Mouse (Mus musculus): Measurements from ENCODE around the gene Gm10300.

The Gm10300 gene

DNA sequence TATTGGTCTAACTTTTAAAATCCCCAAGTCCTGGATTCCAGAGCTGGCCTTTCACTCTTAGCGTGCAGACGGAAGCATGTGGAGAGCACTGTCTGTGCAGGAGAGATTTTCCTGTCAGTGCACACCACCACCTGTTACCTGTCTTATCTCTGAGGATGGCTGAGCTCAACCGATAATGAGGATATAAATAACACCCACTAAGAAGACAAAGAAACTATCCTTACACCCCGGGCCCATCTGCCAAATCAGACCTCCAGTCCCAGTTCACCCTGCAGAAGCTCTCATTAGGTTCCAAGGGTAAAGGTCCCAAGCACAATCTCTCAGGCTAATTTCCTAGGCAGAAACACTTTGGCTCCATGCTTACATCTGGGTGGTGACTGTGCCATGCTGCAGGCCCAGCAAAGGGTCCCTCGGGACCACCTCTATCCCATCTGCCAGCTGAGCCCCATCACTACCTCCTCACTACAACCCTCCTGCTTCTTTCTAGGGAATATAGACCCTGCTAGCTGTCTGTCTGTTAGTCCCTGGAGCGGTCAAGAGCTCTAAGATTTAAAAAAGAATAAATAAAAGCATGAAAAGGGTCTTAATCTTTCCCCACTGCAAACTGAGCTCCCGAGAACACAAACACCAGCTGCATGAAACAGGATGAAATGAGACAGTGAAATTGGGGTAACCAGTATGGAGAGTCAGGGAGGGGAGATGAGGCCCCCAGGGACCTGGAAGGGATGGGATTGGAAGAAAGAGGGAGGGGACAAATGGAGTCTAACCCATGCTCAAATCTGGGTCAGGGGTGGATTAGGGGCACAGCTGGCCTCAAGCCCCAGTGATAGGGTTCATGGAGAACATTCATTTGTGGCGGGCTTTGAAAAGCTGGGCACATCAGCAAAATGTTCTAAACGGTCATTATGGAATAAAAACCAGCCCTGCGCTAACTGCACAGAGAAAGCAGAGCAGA is 22.9 kb upstream of the Gm10300 start:
- no peak for DNase-seq (ENCODE audit: low spot score)

DNA sequence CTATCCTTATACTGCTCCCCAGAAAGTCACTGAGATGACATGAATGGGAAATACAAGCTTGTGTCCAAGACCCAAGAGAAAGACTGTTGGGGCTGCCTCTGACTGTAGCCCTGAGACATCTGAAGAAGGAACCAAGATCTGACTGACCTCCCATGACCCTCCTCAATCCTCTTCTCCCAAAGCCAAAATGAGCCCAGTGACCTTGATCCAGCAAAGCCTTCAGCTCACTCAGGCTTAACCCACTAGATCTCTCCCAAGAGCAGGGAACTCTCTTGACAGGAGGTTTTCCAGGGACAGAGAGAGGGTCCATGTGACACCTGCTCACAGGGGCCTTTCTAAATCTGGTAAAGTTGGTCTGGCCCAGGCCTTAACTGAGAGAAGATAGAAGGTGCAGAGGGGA is 17.2 kb upstream of the Gm10300 start:
- no peak for DNase-seq (ENCODE audit: low spot score)

- no peak for DNase-seq (ENCODE audit: low spot score)
These were observed 15.0 kb upstream of the Gm10300 start for GRCm38 (mm10) chr4:132059541-132059940.

GRCm38 (mm10) chr4:132060040-132060832 is 14.3 kb upstream of the Gm10300 start:
- no peak for DNase-seq (ENCODE audit: low spot score)

DNA sequence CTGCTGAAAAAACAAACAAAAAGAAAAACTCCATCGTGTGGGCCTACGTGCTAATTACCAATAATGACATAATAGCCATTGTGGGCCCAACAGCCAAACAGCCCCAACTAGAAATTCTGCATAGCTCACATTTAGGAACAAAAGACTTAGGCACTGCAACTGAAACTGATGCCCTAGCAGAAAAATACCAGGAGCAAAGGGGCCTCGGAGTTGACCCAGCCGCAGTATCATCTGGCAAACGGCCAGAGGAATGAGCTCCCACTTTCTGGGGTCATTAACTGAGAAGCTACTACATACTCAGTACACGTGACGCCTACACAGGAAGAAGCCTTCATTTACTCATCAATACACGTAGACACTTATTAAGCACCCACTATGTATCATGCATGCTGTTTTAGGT is 12.2 kb upstream of the Gm10300 start:
- DNase-seq (ENCODE audit: low spot score): no peak

DNA sequence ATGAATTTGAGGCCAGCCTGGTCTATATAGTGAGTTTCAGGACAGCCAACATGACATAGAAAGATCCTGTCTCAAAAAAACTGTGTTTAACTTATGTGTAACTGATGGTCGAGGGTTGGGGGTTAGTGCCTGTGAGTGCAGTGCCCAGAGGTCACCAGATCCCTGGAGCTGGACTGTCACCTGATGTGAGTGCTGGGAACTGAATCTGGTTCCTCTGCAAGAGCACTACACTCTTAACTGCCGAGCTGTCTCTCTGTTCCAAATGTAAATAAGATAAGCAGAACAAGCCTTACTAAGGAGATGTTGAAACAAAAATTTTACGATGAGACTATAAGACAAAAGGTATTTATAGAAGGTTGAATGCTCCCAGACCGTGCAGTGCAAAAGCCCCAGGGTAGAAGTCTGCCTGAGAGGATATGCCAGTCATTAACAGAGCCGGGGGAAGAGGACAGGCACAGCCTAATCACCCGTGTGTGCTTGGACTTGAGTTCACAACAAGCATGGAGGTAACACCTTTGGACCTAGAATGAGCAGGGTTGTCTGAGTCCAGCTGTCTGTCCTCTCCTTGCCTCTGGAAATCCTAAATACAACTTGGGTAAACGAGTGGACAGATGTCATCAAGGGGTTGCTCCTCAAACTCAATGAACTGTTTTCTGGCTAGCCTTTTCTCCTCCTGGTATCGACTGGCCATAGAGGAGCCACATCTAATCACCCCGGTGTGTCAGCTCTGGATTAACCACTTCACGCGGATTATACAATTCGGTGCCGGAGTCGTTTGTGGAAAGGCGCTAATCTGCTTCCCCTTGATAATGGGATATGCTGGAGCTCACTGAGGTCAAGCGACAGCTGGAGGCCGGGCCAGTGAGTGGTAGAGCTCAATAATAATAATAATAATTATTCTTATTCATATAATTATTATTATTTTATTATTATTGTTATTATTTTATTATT is 11.3 kb upstream of the Gm10300 start:
- no peak for DNase-seq (ENCODE audit: low spot score)

DNA sequence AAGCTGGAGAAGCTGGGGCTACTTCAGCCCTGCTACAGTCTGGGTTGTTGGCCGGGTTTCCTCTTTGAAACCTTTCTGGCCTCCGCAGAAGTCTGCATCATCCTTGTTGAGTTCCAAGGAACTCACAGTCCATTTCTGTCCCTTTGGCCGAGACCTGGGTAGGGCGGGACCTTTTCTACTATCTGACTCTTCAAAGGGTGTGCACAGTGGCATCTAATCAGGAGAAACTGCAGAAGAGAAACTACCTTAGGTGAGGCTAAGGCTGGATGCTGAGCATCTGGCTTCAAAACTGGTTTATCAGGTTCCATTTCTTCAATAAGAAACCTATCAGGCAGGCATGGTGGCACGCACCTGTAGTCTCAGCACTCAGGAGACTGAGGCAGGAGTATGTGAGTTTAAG is 9.9 kb upstream of the Gm10300 start:
- DNase-seq (ENCODE audit: low spot score): no peak

- no peak for DNase-seq (ENCODE audit: low spot score)
These were observed 8.9 kb upstream of the Gm10300 start for GRCm38 (mm10) chr4:132065578-132065977.

DNA sequence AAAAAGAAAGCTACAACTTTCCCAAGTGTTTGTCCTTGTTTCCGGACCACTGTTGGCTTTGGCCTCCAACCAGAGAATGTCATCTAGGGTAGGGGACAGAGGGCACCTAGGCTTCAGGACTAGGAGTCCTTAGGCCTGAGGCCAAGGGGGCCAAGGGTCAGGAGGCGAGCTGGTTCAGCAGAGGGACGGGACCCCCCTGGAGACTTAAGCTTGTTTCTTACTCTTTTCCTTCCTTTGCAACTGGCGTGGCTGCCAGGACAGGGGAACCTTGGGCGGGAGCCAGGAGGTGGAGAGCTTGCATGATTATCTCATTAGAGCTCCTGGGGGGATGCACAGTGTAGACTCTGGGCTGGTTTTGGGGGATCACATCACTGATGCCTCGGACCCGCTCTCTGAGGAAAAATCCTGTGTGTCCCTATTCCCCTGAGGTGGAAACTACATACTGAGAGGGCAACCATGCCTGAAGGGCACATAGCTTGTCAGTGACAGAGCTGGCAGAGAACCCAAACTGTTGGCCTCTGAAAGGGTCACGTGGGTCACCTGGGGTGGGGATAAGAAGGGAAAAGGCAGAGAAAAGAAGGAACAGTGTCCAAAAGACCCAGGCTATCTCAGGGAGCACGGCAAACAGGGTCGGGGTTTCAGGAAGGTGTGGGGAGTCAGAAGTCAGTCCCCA is 8.3 kb upstream of the Gm10300 start:
- no peak for DNase-seq (ENCODE audit: low spot score)

DNA sequence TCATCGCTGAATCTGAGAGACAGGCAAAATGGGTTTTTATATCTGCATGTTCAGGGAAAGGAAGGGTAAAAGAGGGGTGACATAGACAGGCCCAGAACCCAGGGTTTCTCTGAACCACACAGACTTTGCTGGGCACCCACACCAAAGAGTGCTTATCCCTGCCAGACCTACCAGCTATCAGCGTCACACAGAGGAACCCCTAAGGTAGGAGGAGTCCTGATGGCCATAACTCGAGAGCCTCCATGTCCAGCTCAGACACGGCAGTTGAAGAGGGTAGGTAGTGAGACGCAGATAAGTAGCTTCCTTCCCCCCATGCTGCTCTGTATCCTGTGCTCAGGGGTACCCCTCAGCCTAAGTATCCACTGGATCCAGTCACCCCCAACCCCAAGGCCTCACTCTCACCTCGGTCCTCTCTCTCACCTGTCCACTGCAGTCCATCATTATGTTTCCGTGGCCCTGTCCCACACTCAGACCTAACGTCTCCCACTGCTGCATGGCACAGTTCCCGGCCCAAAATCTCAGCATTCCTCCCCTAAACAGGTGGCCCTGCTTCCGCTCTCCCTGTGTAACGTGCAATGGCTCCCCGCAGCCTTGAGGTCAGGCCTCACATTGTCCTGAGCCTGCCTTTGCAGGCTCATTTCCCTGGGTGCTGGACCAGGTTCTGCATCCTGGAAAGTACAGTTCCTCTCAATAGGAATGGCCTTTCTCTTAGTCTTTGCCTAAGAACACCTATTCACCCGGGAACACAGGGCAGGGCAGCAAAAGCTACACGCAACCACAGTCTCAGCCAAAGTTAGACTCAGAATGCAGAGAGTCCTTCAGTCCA is 7.2 kb upstream of the Gm10300 start:
- DNase-seq (ENCODE audit: low spot score): no peak

- no peak for DNase-seq (ENCODE audit: low spot score)
These were observed 6.6 kb upstream of the Gm10300 start for GRCm38 (mm10) chr4:132067938-132068235.

DNA sequence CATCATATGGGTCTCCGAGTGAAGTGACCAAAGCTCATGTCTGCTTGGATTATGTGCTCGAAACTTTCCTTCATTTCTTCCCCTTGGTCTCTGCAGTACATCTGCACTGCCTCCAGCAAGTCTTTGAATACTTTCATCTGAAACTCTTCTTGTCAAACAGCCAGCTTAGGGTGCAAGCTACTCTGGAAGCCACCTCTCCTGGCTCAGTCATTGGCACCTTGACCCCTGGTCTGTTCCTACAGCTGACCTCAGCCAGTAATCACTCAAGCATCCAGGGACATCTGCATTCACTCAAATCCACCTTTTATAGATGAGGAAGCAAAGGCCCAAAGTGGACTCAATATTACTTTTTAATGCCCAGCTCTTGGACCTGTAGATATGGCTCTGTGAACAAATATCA is 2.8 kb upstream of the Gm10300 start:
- DNase-seq (ENCODE audit: low spot score): no peak

DNA sequence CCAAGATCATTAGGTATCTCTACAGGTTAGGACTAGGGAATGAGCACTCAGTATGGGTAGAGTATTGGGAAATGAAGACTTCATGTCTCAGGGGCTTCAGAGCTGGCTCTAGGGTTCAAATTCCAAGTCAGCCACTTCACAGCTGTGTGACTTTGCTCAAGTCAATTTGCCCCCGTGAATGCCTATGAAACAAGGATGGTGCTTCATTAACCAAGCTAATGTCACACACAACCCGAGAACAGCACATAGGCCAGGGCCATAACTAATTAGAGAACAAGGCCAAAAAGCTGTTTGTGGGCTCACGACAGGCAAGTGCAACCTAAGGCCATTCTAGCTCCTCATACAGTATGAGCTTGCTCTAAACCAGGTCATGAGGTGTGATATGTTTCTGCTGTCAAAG is 2.3 kb upstream of the Gm10300 start:
- DNase-seq (ENCODE audit: low spot score): no peak

DNA sequence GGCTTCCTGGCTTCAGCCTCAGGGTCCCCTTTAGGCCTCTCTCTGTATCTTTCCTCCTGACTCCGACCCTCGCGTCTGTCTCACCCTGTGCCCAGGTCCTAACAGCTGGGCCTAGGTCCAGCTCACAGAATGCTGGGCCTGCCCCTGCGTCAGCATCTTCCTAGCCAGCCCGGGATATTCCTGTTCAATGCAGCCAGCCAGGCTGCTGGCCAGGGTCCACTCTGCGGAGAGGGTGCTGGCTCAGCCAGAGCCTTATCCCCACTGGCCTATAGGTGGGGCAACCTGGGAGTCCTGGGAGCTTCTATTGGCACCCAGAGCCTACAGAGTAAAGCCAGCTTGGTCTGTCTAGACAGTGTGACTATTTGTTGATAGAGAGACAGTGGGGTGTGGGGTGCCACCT is 1.6 kb upstream of the Gm10300 start:
- no peak for DNase-seq (ENCODE audit: low spot score)

DNA sequence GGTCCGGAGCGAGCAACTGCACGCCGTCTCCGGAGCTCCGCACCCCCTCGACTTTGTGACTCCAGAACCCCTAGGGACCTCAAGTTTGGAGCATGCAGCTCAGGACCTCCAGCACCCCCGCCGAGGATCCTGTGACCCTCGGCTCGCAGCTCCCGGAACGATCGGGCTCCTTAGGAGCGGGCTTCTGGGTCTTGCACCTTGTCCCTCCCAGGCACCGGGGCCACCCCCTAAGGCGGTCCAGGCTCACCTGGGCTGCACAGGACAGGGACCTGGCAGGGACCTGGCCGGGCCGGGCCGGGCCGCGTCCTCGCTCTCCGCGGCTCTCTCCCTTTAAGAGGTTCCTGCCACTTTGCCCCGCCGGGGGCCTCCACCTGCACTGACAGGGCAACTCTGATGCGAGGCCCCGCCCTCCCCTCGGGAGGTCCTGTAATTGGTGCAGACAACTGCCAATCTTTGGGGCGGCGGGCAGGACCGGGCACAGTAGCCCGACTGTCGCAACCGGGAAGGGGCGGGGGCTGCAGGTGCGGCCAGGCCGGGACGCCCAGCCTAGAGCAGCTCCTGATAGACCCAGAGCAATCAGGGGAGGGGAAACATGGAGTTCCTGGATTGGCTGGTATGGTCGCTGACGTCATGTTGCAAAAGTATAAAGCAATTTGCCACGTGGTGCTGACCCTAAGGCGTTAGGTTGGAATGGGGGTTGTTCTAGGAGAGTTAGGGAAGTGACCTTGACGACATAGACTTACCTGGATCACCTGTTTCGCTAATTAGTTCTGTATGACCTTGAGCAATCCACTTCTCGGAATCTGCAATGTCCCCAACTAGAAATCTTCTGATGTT is 654 bp downstream of the Gm10300 start, which contains the start of gene Epb41:
TSS of gene Epb41 (minus strand) at position 389 of the 837 bp plus-strand sequence.
- peak; percentile 97 for DNase-seq (ENCODE audit: low spot score)

- DNase-seq (ENCODE audit: low spot score): no peak
These were observed 1.3 kb downstream of the Gm10300 start for GRCm38 (mm10) chr4:132075796-132076195.

GRCm38 (mm10) chr4:132076480-132077405 is 2.2 kb downstream of the Gm10300 start:
- no peak for DNase-seq (ENCODE audit: low spot score)

DNA sequence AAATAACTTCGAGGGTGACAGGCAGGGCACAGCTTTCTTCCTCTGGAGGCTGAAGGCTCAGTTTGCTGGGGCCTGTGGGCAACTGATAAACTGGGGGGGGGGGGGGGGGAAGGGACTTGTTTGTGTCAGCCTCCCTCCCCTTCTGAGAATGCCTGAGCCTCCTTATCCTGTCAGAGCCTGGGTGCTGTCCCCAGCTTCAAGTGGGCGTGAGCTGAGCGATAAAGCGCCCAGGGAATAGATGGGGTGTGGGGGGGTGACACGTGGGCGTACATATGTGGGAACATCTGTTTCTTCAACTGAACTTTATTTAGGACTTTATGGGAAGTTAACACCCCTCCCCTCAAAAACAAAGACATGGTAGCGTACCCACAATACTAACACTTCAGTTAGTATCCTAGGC is 2.9 kb downstream of the Gm10300 start:
- no peak for DNase-seq (ENCODE audit: low spot score)

DNA sequence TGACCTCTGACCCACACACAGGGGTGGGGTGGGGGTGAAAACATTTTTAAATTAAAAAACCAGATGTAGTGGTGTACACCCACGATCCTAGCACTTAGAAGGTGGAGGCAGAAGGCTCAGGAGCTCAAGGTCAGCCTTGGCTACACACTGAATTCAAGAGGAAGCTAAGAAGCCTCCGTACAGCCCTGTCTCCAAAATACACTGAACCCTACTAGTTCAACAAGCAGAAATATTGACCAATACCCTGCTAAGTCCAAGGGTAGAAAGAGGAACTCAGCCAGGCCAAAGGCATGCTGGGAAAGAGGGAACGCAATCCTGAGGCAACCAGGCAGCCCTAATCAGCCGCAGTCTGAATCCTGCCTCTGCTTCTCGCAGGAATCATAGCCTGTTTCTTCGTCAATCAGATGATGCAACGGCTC is 3.8 kb downstream of the Gm10300 start:
- DNase-seq (ENCODE audit: low spot score): no peak
